Mouse (Mus musculus): ENCODE results near the gene Psma6. TPM values are rescaled to one million over a fixed set of nuclear protein-coding genes. Genes with fewer than 3 reads are reported as not detected.

The Psma6 gene
- polyA plus RNA-seq, 1 experiment from 2014 or later, result 405 TPM

Other genes with a start within 250 kb of the Psma6 start
- 51.4 and 57.2 TPM in 2 replicates for gene Srp54b, start 229.1 kb upstream of the Psma6 start, polyA plus RNA-seq (2015; fragmentation: Nextera tagmentation; extraction: Ambion mirVana)
- gene 1700047I17Rik2, start 184.6 kb upstream of the Psma6 start, polyA plus RNA-seq (2015; fragmentation: Nextera tagmentation; extraction: Ambion mirVana), result 3.1 and 3.3 TPM in 2 replicates
- gene Srp54c, start 154.1 kb upstream of the Psma6 start, polyA plus RNA-seq (2015; fragmentation: Nextera tagmentation; extraction: Ambion mirVana), result 69.4 and 76.0 TPM in 2 replicates
- 15.9 and 16.5 TPM in 2 replicates for gene 1110008L16Rik, start 84.6 kb upstream of the Psma6 start, polyA plus RNA-seq (2015; fragmentation: Nextera tagmentation; extraction: Ambion mirVana)
- gene Ppp2r3c, start 81.2 kb upstream of the Psma6 start, polyA plus RNA-seq (2015; fragmentation: Nextera tagmentation; extraction: Ambion mirVana), result 15.3 and 16.2 TPM in 2 replicates
- gene Nfkbia, start 108.4 kb downstream of the Psma6 start, polyA plus RNA-seq (2015; fragmentation: Nextera tagmentation; extraction: Ambion mirVana), result 78.2 and 80.3 TPM in 2 replicates
- not detected in 2 replicates for gene Aldoart2, start 181.0 kb downstream of the Psma6 start, polyA plus RNA-seq (2015; fragmentation: Nextera tagmentation; extraction: Ambion mirVana)
- 0.68 and 1.6 TPM in 2 replicates for gene Insm2, start 215.2 kb downstream of the Psma6 start, polyA plus RNA-seq (2015; fragmentation: Nextera tagmentation; extraction: Ambion mirVana)

Data from kidney, embryonic 15.5 days (tissue).